Mouse (Mus musculus): ENCODE measurements around the gene Sys1. TPM values are rescaled to one million over a fixed set of nuclear protein-coding genes. Genes with fewer than 3 reads are reported as not detected.

Sys1 gene
- total and polyA plus RNA-seq, 2 experiments from 2014 or later: 108 to 194 TPM

DNA sequence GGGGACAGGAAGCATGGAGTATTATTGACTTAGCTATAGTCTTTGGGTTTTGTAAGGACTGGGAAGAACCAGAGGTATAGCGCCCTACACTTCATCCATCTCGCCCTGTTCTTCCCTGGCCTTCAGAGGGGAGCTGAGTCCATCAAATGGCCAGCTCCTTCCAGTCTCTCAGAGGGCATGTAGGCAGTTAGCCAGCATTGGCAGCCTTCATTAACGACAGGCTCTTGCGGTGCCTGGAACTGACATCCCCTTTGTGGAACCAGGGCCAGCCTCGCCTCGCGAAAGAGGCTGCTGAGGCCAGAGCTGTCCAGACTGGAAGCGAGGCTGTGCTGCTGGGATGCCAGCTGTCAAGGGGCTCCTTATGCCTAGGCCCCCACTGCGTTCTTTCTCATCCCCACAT, 31.0 kb downstream of the Sys1 start:
- H3K4me3 ChIP-seq (ENCODE audit: low read depth, low read length): no peak overlapping the region
- TF ChIP-seq CTCF (IDR thresholded peaks at IDR 0.05): no peak
- no peak overlapping the region for H3K27ac ChIP-seq (ENCODE audit: low read depth, low read length)
- DNase-seq (ENCODE audit: low spot score) (peak; percentile 69), ATAC-seq (ENCODE audit: low FRiP score) (peak; percentile 41; the same call in 1 of the 2 replicates)
- no peaks in the 10 kb centered on the region for H3K27me3 ChIP-seq (ENCODE audit: insufficient read depth, low read length)
- no peak overlapping the region for H3K9ac ChIP-seq (replicated peaks; ENCODE audit: low read length, poor library complexity, severe bottlenecking)
- peaks cover 15% of the 10 kb centered on the region for H3K36me3 ChIP-seq (ENCODE audit: insufficient read depth, low read length)
- H3K4me2 ChIP-seq (ENCODE audit: low read depth, low read length, poor library complexity, severe bottlenecking): 0 out of 2 replicates have a peak overlapping the region, but pooled peaks have one; percentile 99
- 61% methylated on average over 9 of the region's 9 CpGs for WGBS
- no peaks in the 10 kb centered on the region for H3K9me3 ChIP-seq (ENCODE audit: low read length)
- H3K4me1 ChIP-seq (ENCODE audit: insufficient read depth, low read length): no peaks in the 10 kb centered on the region

DNA sequence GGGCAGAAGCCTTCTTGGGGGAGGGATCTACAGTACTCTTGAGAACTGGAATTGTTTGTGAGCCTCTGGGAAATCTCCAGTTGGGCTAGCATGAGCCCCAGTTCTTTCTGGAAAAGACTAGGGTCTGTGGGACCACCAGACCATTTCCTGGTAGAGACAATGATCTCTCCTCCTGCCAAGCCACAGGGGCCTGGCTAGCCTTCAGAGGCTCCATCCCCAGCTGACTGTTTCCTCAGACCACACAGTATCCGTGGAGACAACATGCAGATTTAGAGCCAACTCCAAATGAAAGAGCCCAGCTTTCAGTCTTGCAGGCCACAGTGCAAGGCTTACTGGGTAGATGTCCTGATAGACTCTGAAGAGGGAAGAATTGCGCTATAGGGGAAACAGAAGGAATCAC, 37.4 kb downstream of the Sys1 start:
- Histone ChIP-seq H3K4me3 (ENCODE audit: low read depth, low read length) (no peak overlapping the region), H3K4me2 (ENCODE audit: low read depth, low read length, poor library complexity, severe bottlenecking) (no peak overlapping the region), H3K27me3 (ENCODE audit: insufficient read depth, low read length) (no peaks in the 10 kb centered on the region), H3K27ac (ENCODE audit: low read depth, low read length) (peak overlapping the region; percentile 14; the same call in 1 of the 2 replicates), H3K4me1 (ENCODE audit: insufficient read depth, low read length) (peaks cover 7% of the 10 kb centered on the region; the same call in 1 of the 2 replicates), H3K9me3 (ENCODE audit: low read length) (no peaks in the 10 kb centered on the region), H3K9ac (replicated peaks; ENCODE audit: low read length, poor library complexity, severe bottlenecking) (no peak overlapping the region), H3K36me3 (ENCODE audit: insufficient read depth, low read length) (peaks cover 15% of the 10 kb centered on the region)
- ATAC-seq (ENCODE audit: low FRiP score) (peak; percentile 65; the same call in 1 of the 2 replicates), DNase-seq (ENCODE audit: low spot score) (peak; percentile 78)
- TF ChIP-seq CTCF (IDR thresholded peaks at IDR 0.05): no peak
- 38% methylated on average over 2 of the region's 2 CpGs for WGBS

DNA sequence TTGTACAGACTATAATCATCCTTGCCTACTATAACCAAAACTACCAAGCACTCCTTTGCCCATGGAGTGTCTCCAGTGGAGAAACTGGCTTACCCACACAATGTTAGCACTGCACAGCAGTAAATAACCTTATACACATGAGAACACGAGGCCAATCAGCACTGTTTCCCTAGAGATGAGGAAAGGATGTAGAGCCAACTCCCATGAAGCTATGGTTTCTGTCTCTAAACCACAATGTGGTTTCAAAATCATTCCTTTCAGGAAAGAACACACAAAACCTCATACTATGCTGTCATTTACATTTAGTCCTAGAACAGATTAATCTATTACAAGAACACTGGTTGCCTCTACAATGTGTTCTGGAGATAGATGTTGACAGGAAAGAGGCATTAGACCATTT, 39.6 kb downstream of the Sys1 start:
- ATAC-seq (ENCODE audit: low FRiP score): no peak
- no peak for TF ChIP-seq CTCF (IDR thresholded peaks at IDR 0.05)
- WGBS: 59% methylated on average over 1 of the region's 1 CpGs
- H3K27ac ChIP-seq (ENCODE audit: low read depth, low read length): no peak overlapping the region
- no peak overlapping the region for H3K4me3 ChIP-seq (ENCODE audit: low read depth, low read length)
- H3K36me3 ChIP-seq (ENCODE audit: insufficient read depth, low read length): peaks cover 15% of the 10 kb centered on the region
- H3K9me3 ChIP-seq (ENCODE audit: low read length): no peaks in the 10 kb centered on the region
- no peak for DNase-seq (ENCODE audit: low spot score)
- no peaks in the 10 kb centered on the region for H3K27me3 ChIP-seq (ENCODE audit: insufficient read depth, low read length)
- H3K4me2 ChIP-seq (ENCODE audit: low read depth, low read length, poor library complexity, severe bottlenecking): no peak overlapping the region
- peaks cover 7% of the 10 kb centered on the region; the same call in 1 of the 2 replicates for H3K4me1 ChIP-seq (ENCODE audit: insufficient read depth, low read length)
- no peak overlapping the region for H3K9ac ChIP-seq (replicated peaks; ENCODE audit: low read length, poor library complexity, severe bottlenecking)

GRCm38 (mm10) chr2:164496847-164497690, 40.3 kb downstream of the Sys1 start, which contains the start of gene Pigt:
Gene Pigt (plus strand): TSS chr2:164497520.
- 0 out of 2 replicates have a peak, but pooled peaks have one; percentile 1 for TF ChIP-seq CTCF (IDR thresholded peaks at IDR 0.05)
- peaks cover 7% of the 10 kb centered on the region; the same call in 1 of the 2 replicates for H3K4me1 ChIP-seq (ENCODE audit: insufficient read depth, low read length)
- H3K4me3 ChIP-seq (ENCODE audit: low read depth, low read length): peak within 1 kb of the TSS; percentile 82
- H3K27ac ChIP-seq (ENCODE audit: low read depth, low read length): peak within 1 kb of the TSS; percentile 77
- no peaks in the 10 kb centered on the region for H3K27me3 ChIP-seq (ENCODE audit: insufficient read depth, low read length)
- H3K4me2 ChIP-seq (ENCODE audit: low read depth, low read length, poor library complexity, severe bottlenecking): peak within 1 kb of the TSS; percentile 97
- H3K36me3 ChIP-seq (ENCODE audit: insufficient read depth, low read length): peaks cover 21% of the 10 kb centered on the region
- DNase-seq (ENCODE audit: low spot score) (peak; percentile 92), ATAC-seq (ENCODE audit: low FRiP score) (peak; percentile 87)
- no peaks in the 10 kb centered on the region for H3K9me3 ChIP-seq (ENCODE audit: low read length)
- H3K9ac ChIP-seq (replicated peaks; ENCODE audit: low read length, poor library complexity, severe bottlenecking): peak within 1 kb of the TSS; percentile 63
- WGBS: 4% methylated on average over 40 of the region's 43 CpGs

GRCm38 (mm10) chr2:164497691-164498268, 41.0 kb downstream of the Sys1 start:
- WGBS: 7% methylated on average over 21 of the region's 21 CpGs
- ATAC-seq (ENCODE audit: low FRiP score) (0 out of 2 replicates have a peak, but pooled peaks have one; percentile 17), DNase-seq (ENCODE audit: low spot score) (no peak)
- no peaks in the 10 kb centered on the region for H3K9me3 ChIP-seq (ENCODE audit: low read length)
- no peaks in the 10 kb centered on the region for H3K27me3 ChIP-seq (ENCODE audit: insufficient read depth, low read length)
- H3K27ac ChIP-seq (ENCODE audit: low read depth, low read length): peak overlapping the region; percentile 39; the same call in 1 of the 2 replicates
- peak; percentile 17; the same call in 1 of the 2 replicates for TF ChIP-seq CTCF (IDR thresholded peaks at IDR 0.05)
- peaks cover 7% of the 10 kb centered on the region; the same call in 1 of the 2 replicates for H3K4me1 ChIP-seq (ENCODE audit: insufficient read depth, low read length)
- H3K4me2 ChIP-seq (ENCODE audit: low read depth, low read length, poor library complexity, severe bottlenecking): peak overlapping the region; percentile 97
- peaks cover 27% of the 10 kb centered on the region for H3K36me3 ChIP-seq (ENCODE audit: insufficient read depth, low read length)
- peak overlapping the region; percentile 63 for H3K9ac ChIP-seq (replicated peaks; ENCODE audit: low read length, poor library complexity, severe bottlenecking)
- peak overlapping the region; percentile 82 for H3K4me3 ChIP-seq (ENCODE audit: low read depth, low read length)

Measured in midbrain, postnatal 0 days (tissue).